Mouse (Mus musculus) midbrain, embryonic 16.5 days (tissue): Measurements from ENCODE around the gene Tas2r125. TPM values are rescaled to one million over a fixed set of nuclear protein-coding genes. Genes with fewer than 3 reads are reported as not detected.
"Not testable (repeated sequence)": the region's sequence is repeated elsewhere in the genome, so short reads cannot be mapped to it uniquely, and the experiment has no call there.

Source experiments
- ATAC-seq: fragments of 200-750 bp; cut with Nextera tagmentation; 2 replicates; pipeline ENCODE4 v1.8.0; 2017; ENCODE audit warnings: moderate TSS enrichment
- H3K27ac ChIP-seq: fragments of 300-500 bp; sonication (generic); 2 replicates; pipeline ENCODE4 v1.5.1; 2014; ENCODE audit warnings: mild to moderate bottlenecking, low read length, mixed read lengths
- H3K27me3 ChIP-seq: fragments of 300-500 bp; sonication (generic); 2 replicates; pipeline ENCODE4 v1.6.1; 2014; ENCODE audit warnings: low read depth, low read length, mixed read lengths; ENCODE audit not compliant: control insufficient read depth, insufficient read depth
- H3K36me3 ChIP-seq: fragments of 300-500 bp; sonication (generic); 2 replicates; pipeline ENCODE4 v1.6.1; 2014; ENCODE audit warnings: mild to moderate bottlenecking, low read length, moderate library complexity, mixed read lengths; ENCODE audit not compliant: control insufficient read depth, insufficient read depth
- H3K4me1 ChIP-seq: fragments of 300-500 bp; sonication (generic); 2 replicates; pipeline ENCODE4 v1.6.1; 2014; ENCODE audit warnings: mild to moderate bottlenecking, low read length, mixed read lengths; ENCODE audit not compliant: control insufficient read depth, insufficient read depth
- H3K4me2 ChIP-seq: fragments of 300-500 bp; sonication (generic); 2 replicates; pipeline ENCODE4 v1.6.1; 2014; ENCODE audit warnings: mild to moderate bottlenecking, low read length, mixed read lengths
- H3K4me3 ChIP-seq: fragments of 300-500 bp; sonication (generic); 2 replicates; pipeline ENCODE4 v1.5.1; 2014; ENCODE audit warnings: low read depth, mild to moderate bottlenecking, low read length, moderate library complexity, mixed read lengths
- H3K9ac ChIP-seq: fragments of 300-500 bp; sonication (generic); 2 replicates; pipeline ENCODE4 v1.6.1; 2014; ENCODE audit warnings: low read depth, low read length, mixed read lengths
- H3K9me3 ChIP-seq: fragments of 300-500 bp; sonication (generic); replicated peaks from 2 replicates; pipeline ENCODE4 v1.6.1; 2014; ENCODE audit warnings: mild to moderate bottlenecking, low read length, mixed read lengths; ENCODE audit not compliant: control insufficient read depth, poor library complexity, severe bottlenecking
- WGBS: fragments of 180-500 bp; shearing (Covaris S2); extraction: QIAGEN DNeasy Blood & Tissue Kit; methylation state at CpG from one replicate; pipeline ENCODE4 v1.1.7; 2014; 5-methylcytosine and 5-hydroxymethylcytosine counted together
- polyA plus RNA-seq: library from polyadenylated mRNA; unstranded; fragments of >200 nt; fragmentation: Nextera tagmentation; extraction: Ambion mirVana; gene quantifications from 2 replicates; pipeline ENCODE4 v1.2.1, GENCODE M21; 2015

Tas2r125 gene
- not detected in 2 replicates for polyA plus RNA-seq

- Histone ChIP-seq H3K4me3 (no peak within 1 kb of the TSS), H3K27me3 (no peaks in the 10 kb centered on the region), H3K4me1 (no peaks in the 10 kb centered on the region), H3K36me3 (no peaks in the 10 kb centered on the region), H3K4me2 (no peak within 1 kb of the TSS), H3K9me3 (no peaks in the 10 kb centered on the region), H3K27ac (no peak within 1 kb of the TSS), H3K9ac (no peak within 1 kb of the TSS)
- no peak for ATAC-seq
- 87% methylated on average over 3 of the region's 3 CpGs for WGBS
These were observed at the start of gene Tas2r125 for GRCm38 (mm10) chr6:132909351-132909750. Gene Tas2r125 (plus strand): TSS chr6:132909651.

DNA sequence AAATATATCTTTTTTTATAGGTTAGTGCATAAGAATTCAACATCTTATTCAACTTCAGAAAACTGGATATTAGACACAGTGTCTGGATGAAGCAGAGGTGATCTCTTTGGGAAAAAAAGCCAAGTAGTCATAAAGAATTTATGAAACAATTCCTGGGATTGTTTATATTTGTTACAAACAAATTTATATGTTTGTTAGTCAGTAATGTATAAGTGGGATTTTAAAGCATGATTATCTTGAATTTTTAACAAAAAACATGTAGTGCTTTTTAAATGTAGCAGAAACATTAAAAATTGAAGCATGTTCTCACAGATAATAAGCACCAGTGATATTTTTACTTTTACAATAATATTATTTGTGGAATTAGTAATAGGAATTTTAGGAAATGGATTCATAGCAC is 41.7 kb upstream of the Tas2r125 start, which contains the start of gene Tas2r110:
Gene Tas2r110 (plus strand): TSS at position 301 of the 400 bp plus-strand sequence.
- H3K36me3 ChIP-seq = no peaks in the 10 kb centered on the region
- no peak within 1 kb of the TSS for H3K4me2 ChIP-seq
- H3K9ac ChIP-seq = no peak within 1 kb of the TSS
- no peaks in the 10 kb centered on the region for H3K4me1 ChIP-seq
- no peak for ATAC-seq
- no peak within 1 kb of the TSS for H3K4me3 ChIP-seq
- H3K27ac ChIP-seq = no peak within 1 kb of the TSS
- no peaks in the 10 kb centered on the region for H3K9me3 ChIP-seq
- H3K27me3 ChIP-seq = no peaks in the 10 kb centered on the region

- no peaks in the 10 kb centered on the region for H3K27me3 ChIP-seq
- no peaks in the 10 kb centered on the region for H3K36me3 ChIP-seq
- ATAC-seq = no peak
- H3K4me3 ChIP-seq = no peak within 1 kb of the TSS
- H3K4me2 ChIP-seq = no peak within 1 kb of the TSS
- no peak within 1 kb of the TSS for H3K9ac ChIP-seq
- H3K9me3 ChIP-seq = 0 out of 2 replicates have a peak, but pooled peaks cover 2% of the 10 kb centered on the region
- H3K4me1 ChIP-seq = no peaks in the 10 kb centered on the region
- no peak within 1 kb of the TSS for H3K27ac ChIP-seq
- WGBS = 64% methylated on average over 1 of the region's 1 CpGs
These were observed 16.7 kb upstream of the Tas2r125 start, which contains the start of gene Tas2r113 for GRCm38 (mm10) chr6:132892711-132893110. Gene Tas2r113 (plus strand): TSS chr6:132893011.

- H3K9me3 ChIP-seq, H3K36me3 ChIP-seq, H3K27ac ChIP-seq, H3K4me2 ChIP-seq, ATAC-seq, H3K27me3 ChIP-seq, H3K4me3 ChIP-seq, H3K4me1 ChIP-seq, H3K9ac ChIP-seq: not testable (repeated sequence)
These were observed 31.9 kb downstream of the Tas2r125 start for GRCm38 (mm10) chr6:132941376-132941775.

DNA sequence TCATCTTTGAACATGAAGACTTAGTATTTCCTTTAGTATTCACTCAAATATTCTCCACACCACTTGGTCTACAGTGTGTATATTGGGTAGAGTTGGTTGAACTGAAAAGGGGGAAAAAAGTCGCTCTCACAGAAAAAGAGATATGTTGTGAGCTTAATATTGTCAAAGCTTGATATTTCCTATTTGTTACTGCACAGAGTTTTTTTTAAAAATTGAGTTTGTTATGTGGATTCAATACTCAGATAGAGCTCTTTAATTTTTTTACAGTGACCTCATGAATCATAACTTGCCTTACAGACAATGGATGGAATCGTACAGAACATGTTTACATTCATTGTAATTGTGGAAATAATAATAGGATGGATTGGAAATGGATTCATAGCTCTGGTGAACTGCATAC is 41.4 kb downstream of the Tas2r125 start, which contains the start of gene Tas2r129:
Gene Tas2r129 (plus strand): TSS at position 301 of the 400 bp plus-strand sequence.
- H3K4me3 ChIP-seq = no peak within 1 kb of the TSS
- no peak within 1 kb of the TSS for H3K9ac ChIP-seq
- no peaks in the 10 kb centered on the region for H3K27me3 ChIP-seq
- no peak within 1 kb of the TSS for H3K4me2 ChIP-seq
- no peaks in the 10 kb centered on the region for H3K4me1 ChIP-seq
- no peaks in the 10 kb centered on the region; the same call in 1 of the 2 replicates for H3K9me3 ChIP-seq
- no peak for ATAC-seq
- no peak within 1 kb of the TSS for H3K27ac ChIP-seq
- 81% methylated on average over 2 of the region's 2 CpGs for WGBS
- no peaks in the 10 kb centered on the region for H3K36me3 ChIP-seq

DNA sequence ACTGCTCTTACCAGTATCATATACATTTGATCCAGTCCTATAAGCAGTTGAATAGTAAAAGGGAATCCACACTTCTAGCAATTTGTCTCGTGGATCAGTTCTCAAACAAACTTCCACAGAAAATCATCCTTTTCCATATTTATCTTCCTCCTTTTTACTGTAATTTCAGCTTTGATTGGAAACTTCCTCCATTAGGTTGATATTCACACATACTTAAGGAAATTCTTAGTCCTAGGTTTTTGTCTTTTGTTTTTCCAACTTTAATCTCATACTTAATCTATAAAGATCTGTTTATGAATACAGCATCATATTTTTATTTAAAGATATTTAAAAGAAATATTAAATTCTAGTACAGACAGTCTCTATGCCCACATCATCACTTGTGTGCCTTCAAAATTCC is 48.4 kb downstream of the Tas2r125 start, which contains the start of gene Tas2r131:
Gene Tas2r131 (minus strand): TSS at position 101 of the 400 bp plus-strand sequence.
- no peak within 1 kb of the TSS for H3K9ac ChIP-seq
- H3K36me3 ChIP-seq = no peaks in the 10 kb centered on the region
- H3K4me2 ChIP-seq = no peak within 1 kb of the TSS
- no peaks in the 10 kb centered on the region for H3K4me1 ChIP-seq
- no peaks in the 10 kb centered on the region for H3K9me3 ChIP-seq
- no peak within 1 kb of the TSS for H3K4me3 ChIP-seq
- no peak within 1 kb of the TSS for H3K27ac ChIP-seq
- no peak for ATAC-seq
- no peaks in the 10 kb centered on the region for H3K27me3 ChIP-seq
- WGBS = 58% methylated on average over 1 of the region's 1 CpGs

Other genes with a start within 250 kb of the Tas2r125 start
- gene Tas2r121, start 208.6 kb upstream of the Tas2r125 start, polyA plus RNA-seq = not detected in 2 replicates
- gene Tas2r122, start 197.7 kb upstream of the Tas2r125 start, polyA plus RNA-seq = not detected in 2 replicates
- not detected in 2 replicates for gene Tas2r115, start 171.6 kb upstream of the Tas2r125 start, polyA plus RNA-seq
- gene Tas2r124, start 154.9 kb upstream of the Tas2r125 start, polyA plus RNA-seq = not detected in 2 replicates
- not detected in 2 replicates for gene Tas2r102, start 147.5 kb upstream of the Tas2r125 start, polyA plus RNA-seq
- not detected in 2 replicates for gene Tas2r136, start 131.5 kb upstream of the Tas2r125 start, polyA plus RNA-seq
- not detected in 2 replicates for gene Tas2r117, start 106.8 kb upstream of the Tas2r125 start, polyA plus RNA-seq
- gene Tas2r123, start 62.5 kb upstream of the Tas2r125 start, polyA plus RNA-seq = not detected in 2 replicates
- gene Tas2r116, start 54.2 kb upstream of the Tas2r125 start, polyA plus RNA-seq = not detected in 2 replicates
- gene Tas2r110, start 41.6 kb upstream of the Tas2r125 start, polyA plus RNA-seq = not detected in 2 replicates
- not detected in 2 replicates for gene Tas2r113, start 16.6 kb upstream of the Tas2r125 start, polyA plus RNA-seq
- not detected in 2 replicates for gene Tas2r129, start 41.5 kb downstream of the Tas2r125 start, polyA plus RNA-seq
- not detected in 2 replicates for gene Tas2r131, start 48.3 kb downstream of the Tas2r125 start, polyA plus RNA-seq
- not detected in 2 replicates for gene Tas2r109, start 71.3 kb downstream of the Tas2r125 start, polyA plus RNA-seq
- gene Tas2r103, start 127.5 kb downstream of the Tas2r125 start, polyA plus RNA-seq = not detected in 2 replicates
- not detected in 2 replicates for gene Tas2r140, start 146.2 kb downstream of the Tas2r125 start, polyA plus RNA-seq
- 137 TPM in 2 replicates for gene Smim10l1, start 195.3 kb downstream of the Tas2r125 start, polyA plus RNA-seq